8 mouse cellular contexts compared by ENCODE assay signal in genomic region chr12:55399128-55399677, GRCm38 (mm10). TPM values are rescaled to one million over a fixed set of nuclear protein-coding genes. Genes with fewer than 3 reads are reported as not detected.
DNase-seq lines count a peak whose midpoint lies in the region; ATAC-seq and TF ChIP-seq lines count a peak whose summit lies in the region.

No protein-coding gene starts in this region.

- intact Hi-C loops in heart, adult 2 months (cut with DNase I), result loop anchor here (2.0 kb wide), 1 partner anchor 48 kb away; no protein-coding TSS in a partner anchor
- intact Hi-C loops in heart, postnatal 25 days (cut with DNase I), result no loop called here

- no peaks in the 10 kb centered on the region for H3K27me3 ChIP-seq in heart, adult 2 months (ENCODE audit: control insufficient read depth, insufficient read depth, low read length)
- H3K27me3 ChIP-seq in heart, postnatal 0 days (ENCODE audit: control insufficient read depth, insufficient read depth, low read length), result no peaks in the 10 kb centered on the region
- H3K27me3 ChIP-seq in megakaryocyte, embryonic 14.5 days (replicated peaks), result no peaks in the 10 kb centered on the region

- no peak for TF ChIP-seq POLR2A in heart, adult 2 months (IDR thresholded peaks at IDR 0.05; ENCODE audit: insufficient read depth, low read depth, low read length)

- 0 out of 2 replicates have a peak, but pooled peaks have one; percentile 3 for ATAC-seq in heart, postnatal 0 days (ENCODE audit: insufficient read depth, low read depth)

- H3K9me3 ChIP-seq in ES-E14 (ENCODE audit: control insufficient read depth, insufficient read depth, low read depth, low read length), result no peaks in the 10 kb centered on the region
- no peaks in the 10 kb centered on the region for H3K9me3 ChIP-seq in heart, postnatal 0 days (replicated peaks; ENCODE audit: control insufficient read depth, low read length)
- no peaks in the 10 kb centered on the region for H3K9me3 ChIP-seq in megakaryocyte, embryonic 14.5 days

- no peak for TF ChIP-seq EP300 in heart, adult 2 months (IDR thresholded peaks at IDR 0.05; ENCODE audit: insufficient read depth, low read depth, low read length)
- TF ChIP-seq EP300 in heart, postnatal 0 days (IDR thresholded peaks at IDR 0.05; ENCODE audit: low read depth), result no peak

- peak overlapping the region; percentile 88 for H3K9ac ChIP-seq in heart, adult 2 months (ENCODE audit: low read depth, low read length)
- peak overlapping the region; percentile 89 for H3K9ac ChIP-seq in ES-E14 (ENCODE audit: insufficient read depth, low read depth, low read length, poor library complexity, severe bottlenecking)
- H3K9ac ChIP-seq in heart, postnatal 0 days (replicated peaks; ENCODE audit: low read depth, low read length), result peak overlapping the region; percentile 94

- no peak for TF ChIP-seq CTCF in heart, adult 2 months (IDR thresholded peaks at IDR 0.05)
- no peak for TF ChIP-seq CTCF in heart, postnatal 0 days (IDR thresholded peaks at IDR 0.05; ENCODE audit: low read depth)

- peak overlapping the region; percentile 97 for H3K27ac ChIP-seq in heart, adult 2 months
- H3K27ac ChIP-seq in ES-E14 (ENCODE audit: insufficient read depth, low read depth, low read length, poor library complexity, severe bottlenecking), result peak overlapping the region; percentile 66
- H3K27ac ChIP-seq in heart, postnatal 0 days (ENCODE audit: low read depth), result peak overlapping the region; percentile 93

- peak overlapping the region; percentile 80 for H3K4me2 ChIP-seq in heart, postnatal 0 days (ENCODE audit: low read depth, low read length)

- H3K79me2 ChIP-seq in heart, adult 2 months (replicated peaks; ENCODE audit: control insufficient read depth, insufficient read depth, low read length), result peaks cover 4% of the 10 kb centered on the region

- H3K4me3 ChIP-seq in heart, adult 2 months, result peak overlapping the region; percentile 90
- peak overlapping the region; percentile 80 to 100 for H3K4me3 ChIP-seq in ES-E14 (ENCODE audit: insufficient read depth in 1 of 2, low read depth in 1 of 2, low read length in 2 of 2, poor library complexity in 1 of 2, severe bottlenecking in 1 of 2)
- peak overlapping the region; percentile 96 for H3K4me3 ChIP-seq in heart, postnatal 0 days (ENCODE audit: low read depth, low read length)
- H3K4me3 ChIP-seq in megakaryocyte, embryonic 14.5 days (replicated peaks), result peak overlapping the region; percentile 97

- H3K36me3 ChIP-seq in heart, adult 2 months (ENCODE audit: control insufficient read depth, insufficient read depth, low read length), result peaks cover 8% of the 10 kb centered on the region
- no peaks in the 10 kb centered on the region for H3K36me3 ChIP-seq in ES-E14 (ENCODE audit: control insufficient read depth, insufficient read depth, low read length, poor library complexity, severe bottlenecking)
- no peaks in the 10 kb centered on the region; the same call in 1 of the 2 replicates for H3K36me3 ChIP-seq in heart, postnatal 0 days (replicated peaks; ENCODE audit: control insufficient read depth, insufficient read depth, low read length)
- peaks cover 23% of the 10 kb centered on the region for H3K36me3 ChIP-seq in megakaryocyte, embryonic 14.5 days (replicated peaks; ENCODE audit: low read length)

- in situ Hi-C loops in ES-E14 (cut with MboI; ENCODE audit: low sequenced_read_pairs in 2 of 2, unreplicated experiment in 2 of 2), result no loop called here

- DNase-seq in heart, adult 2 months, result no peak
- no peak for DNase-seq in heart, postnatal 25 days (ENCODE audit: low spot score)
- DNase-seq in ES-E14 (ENCODE audit: low read depth, low spot score), result no peak
- no peak for DNase-seq in heart, postnatal 0 days (ENCODE audit: low spot score)
- DNase-seq in gastrocnemius, postnatal 10 days, result no peak
- DNase-seq in cerebellum, adult 11-12 months, result no peak
- no peak for DNase-seq in spleen, postnatal 36 days (ENCODE audit: low spot score in 2 of 2)

- 2% methylated on average over 20 of the region's 20 CpGs for WGBS in heart, adult 2 months
- WGBS in heart, postnatal 0 days, result 1% methylated on average over 20 of the region's 20 CpGs

- H3K4me1 ChIP-seq in heart, adult 2 months (ENCODE audit: control insufficient read depth, insufficient read depth, low read length), result peaks cover 2% of the 10 kb centered on the region
- H3K4me1 ChIP-seq in ES-E14 (ENCODE audit: control insufficient read depth in 2 of 2, insufficient read depth in 2 of 2, low read length in 2 of 2, poor library complexity in 1 of 2), result peaks cover 0 to 2% of the 10 kb centered on the region in 2 experiments; a peak in 2 of 4 replicates
- H3K4me1 ChIP-seq in heart, postnatal 0 days (ENCODE audit: control insufficient read depth, insufficient read depth), result peaks cover 14% of the 10 kb centered on the region
- peaks cover 42% of the 10 kb centered on the region for H3K4me1 ChIP-seq in megakaryocyte, embryonic 14.5 days

TF ChIP-seq in ES-E14, 5 proteins besides CTCF, POLR2A, EP300 and RAD21:
- no peak for TF ChIP-seq MAFK (IDR thresholded peaks at IDR 0.05; ENCODE audit: insufficient read depth, low read depth, low read length)
- TF ChIP-seq CHD2 (IDR thresholded peaks at IDR 0.05; ENCODE audit: low read depth, low read length), result peak; percentile 92
- no peak for TF ChIP-seq HCFC1 (IDR thresholded peaks at IDR 0.05; ENCODE audit: borderline replicate concordance, insufficient read depth, low read length)
- no peak for TF ChIP-seq ZC3H11A (IDR thresholded peaks at IDR 0.05; ENCODE audit: borderline replicate concordance, low read depth, low read length)

RNA-seq across cellular contexts. Expression of gene Psma6, which starts 15.2 kb away (rescaled TPM):
- total RNA-seq in heart, adult 2 months (2021), result 100 to 1,000 TPM; 140 to 163 TPM
- polyA plus RNA-seq in heart, adult 2 months (2012; rRNA removed), result 70.9 and 117 TPM in 2 replicates
- 100 to 1,000 TPM; 150 to 157 TPM for total RNA-seq in heart, postnatal 25 days (2021)
- 148 and 215 TPM in 2 replicates for total RNA-seq in ES-E14 (2012; rRNA removed)
- total RNA-seq in heart, postnatal 0 days (2014; rRNA removed; ENCODE audit: low replicate concordance), result 75.8 and 110 TPM in 2 replicates
- 383 TPM in 2 replicates for polyA plus RNA-seq in heart, postnatal 0 days (2015; fragmentation: Nextera tagmentation; extraction: Ambion mirVana)
- 19.3 and 25.9 TPM in 2 replicates for polyA plus RNA-seq in megakaryocyte, embryonic 14.5 days (2012; ENCODE audit: insufficient read depth, low replicate concordance)
- 100 to 1,000 TPM; 213 to 225 TPM for total RNA-seq in gastrocnemius, postnatal 10 days (2021)
